Mouse (Mus musculus) kidney, postnatal 14 days (tissue): ENCODE results near the gene Stox2.

ENCODE experiments used
- DNase-seq: peaks from one replicate; pipeline ENCODE4 v3.0.0; 2022; ENCODE audit warnings: mixed read lengths

Gene Stox2

GRCm38 (mm10) chr8:47240871-47241270 is 205.3 kb downstream of the Stox2 start:
- DNase-seq, result no peak

- no peak for DNase-seq
Measured at GRCm38 (mm10) chr8:47240266-47240665, 205.9 kb downstream of the Stox2 start.

GRCm38 (mm10) chr8:47232081-47232480 is 214.1 kb downstream of the Stox2 start:
- no peak for DNase-seq

- no peak for DNase-seq
Measured at GRCm38 (mm10) chr8:47230057-47230456, 216.1 kb downstream of the Stox2 start.

- no peak for DNase-seq
Measured at GRCm38 (mm10) chr8:47221851-47222250, 224.3 kb downstream of the Stox2 start.

- no peak for DNase-seq
Measured at GRCm38 (mm10) chr8:47221191-47221590, 225.0 kb downstream of the Stox2 start.

- no peak for DNase-seq
Measured at GRCm38 (mm10) chr8:47220390-47220789, 225.8 kb downstream of the Stox2 start.

- no peak for DNase-seq
Measured at GRCm38 (mm10) chr8:47218536-47218935, 227.6 kb downstream of the Stox2 start.

GRCm38 (mm10) chr8:47218021-47218420 is 228.1 kb downstream of the Stox2 start:
- no peak for DNase-seq

- DNase-seq, result no peak
Measured at GRCm38 (mm10) chr8:47212124-47212523, 234.0 kb downstream of the Stox2 start.

GRCm38 (mm10) chr8:47211226-47211625 is 234.9 kb downstream of the Stox2 start:
- no peak for DNase-seq

GRCm38 (mm10) chr8:47208246-47208645 is 237.9 kb downstream of the Stox2 start:
- DNase-seq, result no peak

- no peak for DNase-seq
Measured at GRCm38 (mm10) chr8:47206640-47207237, 239.4 kb downstream of the Stox2 start.

GRCm38 (mm10) chr8:47205472-47205871 is 240.7 kb downstream of the Stox2 start:
- DNase-seq, result no peak

- no peak for DNase-seq
Measured at GRCm38 (mm10) chr8:47196391-47196790, 249.8 kb downstream of the Stox2 start.

- DNase-seq, result no peak
Measured at GRCm38 (mm10) chr8:47193321-47193996, 252.7 kb downstream of the Stox2 start.

- no peak for DNase-seq
Measured at GRCm38 (mm10) chr8:47191444-47192365, 254.5 kb downstream of the Stox2 start.

GRCm38 (mm10) chr8:47185396-47185795 is 260.8 kb downstream of the Stox2 start:
- DNase-seq, result no peak

- no peak for DNase-seq
Measured at GRCm38 (mm10) chr8:47182771-47183558, 263.2 kb downstream of the Stox2 start.

GRCm38 (mm10) chr8:47182292-47182691 is 263.9 kb downstream of the Stox2 start:
- DNase-seq, result no peak

- no peak for DNase-seq
Measured at GRCm38 (mm10) chr8:47181032-47181698, 265.0 kb downstream of the Stox2 start.

- no peak for DNase-seq
Measured at GRCm38 (mm10) chr8:47180181-47180580, 266.0 kb downstream of the Stox2 start.
